Mouse (Mus musculus) embryonic fibroblast, embryonic 13.5 days (primary cell): Measurements from ENCODE around the gene Sfxn5.

Experiments
- CTCF ChIP-seq: IDR thresholded peaks from 2 replicates; pipeline ENCODE4 v1.5.1; 2011; ENCODE audit warnings: mild to moderate bottlenecking, control low read depth, low read length, moderate library complexity, borderline replicate concordance; ENCODE audit not compliant: insufficient read depth
- POLR2A ChIP-seq: IDR thresholded peaks from 2 replicates; pipeline ENCODE4 v1.6.1; 2011; ENCODE audit warnings: low read depth, mild to moderate bottlenecking, control low read depth, low read length, moderate library complexity

DNA sequence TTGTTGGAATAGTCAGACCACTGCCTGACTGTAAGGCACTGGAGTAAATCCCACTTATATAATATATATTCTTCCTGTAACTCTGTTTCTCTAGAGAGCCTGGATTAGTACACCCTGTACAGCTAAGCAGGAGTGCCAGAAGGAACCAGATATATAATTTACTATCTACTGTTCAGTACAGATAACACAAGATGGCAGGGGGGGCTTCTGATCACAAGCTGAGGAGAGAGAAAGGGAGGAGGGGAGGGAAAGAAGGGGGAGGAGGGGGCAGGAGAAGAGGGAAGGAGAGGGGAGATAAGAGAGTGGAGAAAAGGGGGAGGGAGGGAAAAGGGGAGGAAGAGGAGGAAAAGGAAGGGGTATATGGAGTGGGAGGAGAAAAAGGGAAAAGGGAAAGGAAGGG is 27.4 kb downstream of the Sfxn5 start:
- TF ChIP-seq POLR2A (no peak), CTCF (no peak)
